Mouse (Mus musculus) CH12.LX (cell line): ENCODE measurements around the gene Triobp. TPM values are rescaled to one million over a fixed set of nuclear protein-coding genes. Genes with fewer than 3 reads are reported as not detected.

ENCODE experiments used
- DNase-seq: peaks from one replicate; pipeline ENCODE4 v3.0.0-alpha.2; 2013; ENCODE audit errors: extremely low read depth
- H3K27ac ChIP-seq: 2 replicates; pipeline ENCODE4 v1.5.1; 2012; ENCODE audit warnings: low read depth, mild to moderate bottlenecking, control low read depth, moderate library complexity; ENCODE audit not compliant: insufficient read depth
- H3K27me3 ChIP-seq: replicated peaks from 2 replicates; pipeline ENCODE3; 2012; ENCODE audit warnings: inconsistent platforms
- H3K36me3 ChIP-seq, 2 experiments: replicated peaks in 1 of 2; 2 replicates each; pipeline versions ENCODE3 to v1.6.1; 2012; ENCODE audit warnings: inconsistent platforms in 1 of 2, low read length in 1 of 2, mild to moderate bottlenecking in 1 of 2, mixed read lengths in 1 of 2, moderate library complexity in 1 of 2; ENCODE audit not compliant: control insufficient read depth in 1 of 2, insufficient read depth in 1 of 2
- H3K4me1 ChIP-seq, 2 experiments: 2 replicates each; pipeline ENCODE4 v1.6.1; 2012; ENCODE audit warnings: inconsistent platforms in 1 of 2, moderate library complexity in 1 of 2; ENCODE audit not compliant: insufficient read depth in 2 of 2, control insufficient read depth in 1 of 2
- H3K4me2 ChIP-seq: 2 replicates; pipeline ENCODE4 v1.6.1; 2012; ENCODE audit warnings: low read depth, mild to moderate bottlenecking, control low read depth; ENCODE audit not compliant: poor library complexity, insufficient read depth, severe bottlenecking
- H3K4me3 ChIP-seq, 3 experiments: fragments of 150-350 bp in 1 of 3; sonication (generic) in 1 of 3; replicated peaks in 1 of 3; 2 replicates each; pipeline versions ENCODE3 to v1.5.1; 2011 to 2012; ENCODE audit warnings: low read depth in 2 of 3, low read length in 2 of 3, mild to moderate bottlenecking in 2 of 3, moderate library complexity in 2 of 3, control low read depth in 1 of 3, improper control_type of control experiment in 1 of 3, inconsistent platforms in 1 of 3, mixed read lengths in 1 of 3; ENCODE audit not compliant: poor library complexity in 1 of 3
- H3K79me2 ChIP-seq: replicated peaks from 2 replicates; pipeline ENCODE4 v1.6.1; 2012; ENCODE audit warnings: mild to moderate bottlenecking, moderate library complexity; ENCODE audit not compliant: control insufficient read depth, poor library complexity, insufficient read depth, severe bottlenecking; ENCODE audit errors: extremely low read depth
- H3K9ac ChIP-seq: 2 replicates; pipeline ENCODE4 v1.6.1; 2012; ENCODE audit warnings: low read depth, mild to moderate bottlenecking, control low read depth, moderate library complexity; ENCODE audit not compliant: insufficient read depth
- H3K9me3 ChIP-seq: replicated peaks from 2 replicates; pipeline ENCODE3; 2012; ENCODE audit warnings: low read length, inconsistent platforms, mixed read lengths
- CHD2 ChIP-seq: IDR thresholded peaks from 2 replicates; pipeline ENCODE4 v1.6.1; 2011; ENCODE audit warnings: low read length, improper control_type of control experiment
- ELF1 ChIP-seq: IDR thresholded peaks from 2 replicates; pipeline ENCODE4 v1.6.1; 2014; ENCODE audit warnings: low read depth, mild to moderate bottlenecking, inconsistent platforms, low read length, improper control_type of control experiment
- EP300 ChIP-seq: IDR thresholded peaks from 2 replicates; pipeline ENCODE4 v1.6.1; 2011; ENCODE audit warnings: low read length, improper control_type of control experiment
- ETS1 ChIP-seq: conservative IDR thresholded peaks from 2 replicates; pipeline ENCODE4 v1.6.1; 2012; ENCODE audit warnings: low read depth, mild to moderate bottlenecking, inconsistent platforms, low read length, improper control_type of control experiment, moderate library complexity
- GABPA ChIP-seq: IDR thresholded peaks from 2 replicates; pipeline ENCODE4 v1.6.1; 2012; ENCODE audit warnings: low read depth, low read length, improper control_type of control experiment, inconsistent platforms; ENCODE audit not compliant: insufficient replicate concordance
- HCFC1 ChIP-seq: IDR thresholded peaks from 2 replicates; pipeline ENCODE4 v1.6.1; 2012; ENCODE audit warnings: low read depth, mild to moderate bottlenecking, inconsistent platforms, low read length, improper control_type of control experiment
- JUN ChIP-seq: IDR thresholded peaks from 2 replicates; pipeline ENCODE4 v1.6.1; 2011; ENCODE audit warnings: low read depth, mild to moderate bottlenecking, low read length, improper control_type of control experiment, moderate library complexity; ENCODE audit not compliant: insufficient read depth
- JUND ChIP-seq: conservative IDR thresholded peaks from 2 replicates; pipeline ENCODE4 v1.6.1; 2011; ENCODE audit warnings: low read depth, low read length, improper control_type of control experiment
- MAFK ChIP-seq: IDR thresholded peaks from 2 replicates; pipeline ENCODE4 v1.6.1; 2011; ENCODE audit warnings: low read length, improper control_type of control experiment; ENCODE audit not compliant: insufficient replicate concordance
- MXI1 ChIP-seq: IDR thresholded peaks from 2 replicates; pipeline ENCODE4 v1.6.1; 2011; ENCODE audit warnings: mild to moderate bottlenecking, low read depth, low read length, improper control_type of control experiment
- NELFE ChIP-seq: IDR thresholded peaks from 2 replicates; pipeline ENCODE4 v1.6.1; 2011; ENCODE audit warnings: low read depth, low read length, improper control_type of control experiment
- NRF1 ChIP-seq: IDR thresholded peaks from 2 replicates; pipeline ENCODE4 v1.6.1; 2014; ENCODE audit warnings: low read depth, mild to moderate bottlenecking, inconsistent platforms, low read length, improper control_type of control experiment, moderate library complexity
- PAX5 ChIP-seq: IDR thresholded peaks from 2 replicates; pipeline ENCODE4 v1.6.1; 2012; ENCODE audit warnings: low read length, inconsistent platforms, mixed read lengths
- POLR2AphosphoS2 ChIP-seq: IDR thresholded peaks from 2 replicates; pipeline ENCODE4 v1.6.1; 2011; ENCODE audit warnings: low read depth, low read length, improper control_type of control experiment
- RAD21 ChIP-seq: IDR thresholded peaks from 2 replicates; pipeline ENCODE4 v1.6.1; 2011; ENCODE audit warnings: low read depth, mild to moderate bottlenecking, low read length, improper control_type of control experiment, moderate library complexity
- RCOR1 ChIP-seq: conservative IDR thresholded peaks from 2 replicates; pipeline ENCODE4 v1.6.1; 2012; ENCODE audit warnings: low read depth, mild to moderate bottlenecking, inconsistent platforms, low read length, improper control_type of control experiment
- SMC3 ChIP-seq: IDR thresholded peaks from 2 replicates; pipeline ENCODE4 v1.6.1; 2011; ENCODE audit warnings: low read depth, low read length, improper control_type of control experiment
- USF1 ChIP-seq: IDR thresholded peaks from 2 replicates; pipeline ENCODE4 v1.6.1; 2014; ENCODE audit warnings: low read depth, mild to moderate bottlenecking, inconsistent platforms, low read length, improper control_type of control experiment
- ZNF384 ChIP-seq: IDR thresholded peaks from 2 replicates; pipeline ENCODE4 v1.6.1; 2012; ENCODE audit warnings: low read depth, low read length, improper control_type of control experiment, inconsistent platforms
- dilution Hi-C: fragments of 300-500 bp; cut with MboI; formaldehyde crosslinking; loops from 2 replicates; pipeline ENCODE4 v1.14.3; 2020; ENCODE audit warnings: low sequenced_read_pairs; ENCODE audit not compliant: extremely low pct_unique_long_range_greater_than_20kb, extremely low pct_ligation_motif_present
- in situ Hi-C: fragments of 300-500 bp; cut with MboI; formaldehyde crosslinking; loops from 3 replicates; pipeline ENCODE4 v1.14.3; 2019; ENCODE audit warnings: low sequenced_read_pairs, low pct_ligation_motif_present, low pct_unique_long_range_greater_than_20kb, mixed read lengths
- polyA plus RNA-seq: library from polyadenylated mRNA; unstranded; fragments of >175 nt; gene quantifications from 2 replicates; pipeline ENCODE4 v1.2.1, GENCODE M21; 2012; ENCODE audit warnings: low read depth; ENCODE audit not compliant: insufficient read length
- total RNA-seq, 2 experiments: library from RNA; depleted of rRNA; stranded (reverse); fragments of 300-350 nt in 1 of 2; fragments of >200 nt in 1 of 2; gene quantifications; 2 replicates each; pipeline ENCODE4 v1.2.3; 2012 to 2014

Triobp gene
- total and polyA plus RNA-seq, 3 experiments: 11.5 to 31.0 (median 25.5) TPM

DNA sequence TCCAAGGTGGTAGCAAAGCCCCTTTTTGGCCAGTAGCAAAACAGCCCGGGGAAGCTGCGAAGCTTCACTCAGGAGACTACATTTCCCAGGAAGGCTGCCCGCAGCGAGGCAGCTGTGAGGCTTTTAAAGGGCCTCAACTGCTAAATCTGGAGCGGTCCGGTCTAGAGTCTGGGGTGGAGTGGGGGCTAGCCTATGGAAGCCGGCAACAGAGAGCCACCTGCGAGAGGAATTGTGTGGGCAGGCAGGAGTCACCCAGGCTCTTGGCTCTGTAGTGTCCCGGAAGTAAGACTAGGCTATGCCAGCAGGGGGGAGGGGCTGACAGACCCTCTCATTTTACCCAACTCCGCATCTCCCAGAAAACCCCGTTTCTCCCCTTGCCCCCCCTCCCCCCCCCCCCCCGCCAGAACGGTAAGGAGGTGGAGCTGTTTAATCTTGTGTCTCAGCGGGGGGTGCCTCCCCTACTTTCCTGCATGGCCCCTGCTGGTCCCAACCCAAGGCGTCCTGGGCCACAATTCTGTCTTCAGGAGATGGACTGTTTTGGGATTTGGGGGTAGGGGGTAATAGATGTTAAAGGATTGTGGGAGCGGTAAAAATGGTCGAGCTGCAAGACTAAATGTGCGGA is 78.3 kb downstream of the Triobp start:
- Histone ChIP-seq H3K79me2 (no peaks in the 10 kb centered on the region), H3K36me3 (no peaks in the 10 kb centered on the region), H3K27me3 (peaks cover 86% of the 10 kb centered on the region), H3K4me3 (no peak overlapping the region), H3K4me2 (no peak overlapping the region), H3K4me1 (peaks cover 0 to 23% of the 10 kb centered on the region in 2 experiments; a peak in 2 of 4 replicates), H3K9ac (no peak overlapping the region), H3K27ac (no peak overlapping the region), H3K9me3 (peaks cover 5% of the 10 kb centered on the region)
- in situ Hi-C loops (no loop called here), dilution Hi-C loops (no loop called here)
- TF ChIP-seq NELFE: no peak
- TF ChIP-seq GABPA: no peak
- no peak for TF ChIP-seq USF1
- no peak for TF ChIP-seq RAD21
- TF ChIP-seq MAFK: no peak
- no peak for TF ChIP-seq JUND
- no peak for TF ChIP-seq PAX5
- TF ChIP-seq ZNF384: no peak
- TF ChIP-seq RCOR1: no peak
- TF ChIP-seq EP300: no peak
- no peak for TF ChIP-seq SMC3
- TF ChIP-seq JUN: no peak
- no peak for TF ChIP-seq MXI1
- no peak for TF ChIP-seq ETS1
- no peak for TF ChIP-seq NRF1
- no peak for TF ChIP-seq HCFC1
- TF ChIP-seq POLR2AphosphoS2: no peak
- DNase-seq: no peak

DNA sequence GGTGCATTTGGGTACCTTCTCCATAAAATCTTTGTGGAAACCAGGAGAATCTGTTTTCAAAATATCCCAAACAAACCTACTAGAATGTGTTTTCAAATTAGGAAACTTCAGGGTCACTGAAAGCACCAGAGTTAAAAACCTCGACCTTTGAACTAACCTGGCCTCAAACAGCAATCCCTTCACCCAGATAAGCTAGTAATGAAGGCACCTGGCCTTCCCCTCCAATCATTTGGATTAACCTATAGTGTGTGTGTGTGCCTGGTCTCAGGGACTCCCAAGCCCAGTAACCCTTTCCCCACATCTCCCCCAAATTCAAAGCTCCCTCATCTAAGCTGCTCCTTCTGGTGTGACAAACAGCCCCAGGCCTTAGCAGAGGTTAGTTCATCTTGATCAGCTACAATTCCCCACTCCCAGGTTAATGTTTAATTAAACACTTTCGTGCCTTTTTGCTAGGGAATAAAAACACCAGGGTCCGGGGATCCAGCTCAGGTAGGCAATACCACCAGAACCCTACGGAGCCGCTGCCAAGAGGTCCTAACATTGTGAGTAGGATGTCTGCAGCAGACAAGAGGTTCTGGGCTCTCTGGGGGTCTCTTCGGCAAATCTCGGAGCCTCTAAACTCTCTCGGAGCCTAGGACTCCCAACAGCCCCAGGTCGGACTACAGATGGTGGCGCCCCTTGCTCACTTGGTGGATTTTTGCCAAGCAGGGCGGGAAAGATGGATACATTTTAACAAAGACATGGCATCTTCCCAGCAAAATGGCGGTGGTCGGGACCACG is 79.2 kb downstream of the Triobp start:
- H3K4me2 ChIP-seq: no peak overlapping the region
- DNase-seq: no peak
- no peak overlapping the region for H3K4me3 ChIP-seq
- H3K4me1 ChIP-seq: peaks cover 0 to 28% of the 10 kb centered on the region in 2 experiments; a peak in 2 of 4 replicates
- H3K79me2 ChIP-seq: no peaks in the 10 kb centered on the region
- no peak overlapping the region for H3K9ac ChIP-seq
- H3K36me3 ChIP-seq: no peaks in the 10 kb centered on the region
- H3K27me3 ChIP-seq: peaks cover 93% of the 10 kb centered on the region
- no peak overlapping the region for H3K27ac ChIP-seq
- dilution Hi-C loops: no loop called here
- in situ Hi-C loops: no loop called here
- TF ChIP-seq CHD2 (no peak), ELF1 (no peak)
- peaks cover 9% of the 10 kb centered on the region for H3K9me3 ChIP-seq
